Mouse (Mus musculus) testis, postnatal 14 days (tissue): Measurements from ENCODE around the gene Npff.

Experiments used
- DNase-seq: peaks from one replicate; pipeline ENCODE4 v3.0.0; 2021; ENCODE audit warnings: low spot score

Gene Npff

DNA sequence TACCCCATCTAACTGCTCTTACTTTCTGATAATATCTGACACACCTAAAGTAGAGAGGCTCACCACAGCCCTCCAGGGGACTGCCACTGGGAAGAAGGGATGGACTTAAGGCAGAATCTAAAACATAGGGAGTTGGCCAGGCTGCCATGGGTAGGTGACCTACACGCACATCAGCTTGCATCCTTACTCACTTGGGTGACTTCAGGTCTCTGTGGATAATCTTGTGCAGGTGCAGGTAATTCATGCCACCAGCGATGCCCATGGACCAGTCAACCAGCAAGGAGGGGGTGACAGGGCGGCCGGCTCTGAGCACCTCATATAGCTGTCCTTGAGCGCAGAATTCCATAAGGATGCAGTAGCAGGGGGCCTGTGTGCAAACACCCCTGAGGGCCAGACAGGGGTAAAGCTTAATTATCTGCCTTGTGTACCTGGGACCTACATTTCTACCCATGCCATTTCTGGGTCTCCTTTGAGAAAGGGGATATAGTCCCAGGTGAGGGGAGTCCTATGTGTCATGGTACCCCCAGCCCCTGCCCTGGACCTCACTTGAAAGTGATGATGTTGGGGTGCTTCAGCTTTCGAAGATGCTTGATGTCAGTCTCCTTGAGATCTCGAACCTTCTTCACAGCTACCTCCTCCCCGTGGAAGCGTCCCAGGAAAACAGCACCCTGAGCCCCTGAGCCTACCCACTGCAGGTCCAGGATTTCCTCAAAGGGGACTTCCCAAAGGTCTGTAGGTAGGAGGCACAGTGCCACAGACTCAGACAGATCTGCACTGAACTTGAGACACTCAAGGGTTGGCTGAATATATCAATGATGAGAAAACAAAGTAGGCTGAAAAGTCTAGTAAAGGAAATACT lies 20.6 kb downstream of the Npff start:
- DNase-seq = peak; percentile 8

DNA sequence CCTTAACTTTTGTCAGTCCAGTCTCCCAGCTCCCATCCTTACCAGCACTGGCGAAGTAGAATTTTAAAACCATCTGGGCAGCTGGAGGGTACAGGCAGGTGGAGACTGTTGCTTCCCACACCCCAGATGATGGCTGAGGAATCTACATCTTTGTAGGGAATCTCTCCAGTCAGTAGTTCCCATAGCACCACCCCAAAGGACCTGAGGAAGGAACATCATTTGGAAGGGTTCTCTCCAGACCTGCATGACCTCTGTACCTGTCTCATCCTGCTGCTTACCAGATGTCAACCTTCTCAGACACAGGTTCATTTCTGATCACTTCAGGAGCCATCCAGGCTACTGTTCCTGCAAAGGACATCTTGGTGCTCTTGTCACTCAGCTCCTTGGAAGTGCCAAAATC lies 21.3 kb downstream of the Npff start, which contains the start of gene Gm10337:
TSS of gene Gm10337 (plus strand) at position 276 of the 400 bp plus-strand sequence.
- no peak for DNase-seq

DNA sequence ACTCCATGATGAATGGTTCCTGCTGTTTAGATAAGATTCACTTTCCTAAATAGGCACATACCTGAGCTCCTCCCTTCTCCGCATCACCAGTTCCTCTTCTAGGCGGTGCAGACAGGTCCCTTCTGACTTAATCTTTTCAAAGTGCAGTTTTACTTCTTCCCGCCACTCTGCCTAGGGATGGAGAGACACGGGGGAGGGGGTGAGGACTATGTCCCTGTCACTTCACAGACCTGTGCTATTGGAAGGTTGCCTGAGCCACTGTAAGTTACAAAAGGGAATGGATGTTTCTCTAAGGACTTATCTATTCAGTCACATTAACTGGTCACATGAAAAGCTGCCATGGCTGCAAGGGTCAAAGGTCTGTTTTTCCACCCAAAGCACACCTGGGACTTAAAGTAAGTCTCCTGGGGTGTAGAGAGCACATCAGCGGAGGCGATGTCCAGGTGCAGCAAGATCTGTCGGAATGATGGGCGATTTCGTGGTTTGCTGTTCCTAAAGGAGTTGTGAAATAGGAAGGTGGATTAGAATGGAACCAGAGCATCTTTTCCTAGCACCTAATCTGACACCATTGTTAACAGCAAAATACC lies 22.4 kb downstream of the Npff start:
- DNase-seq = peak; percentile 11

DNA sequence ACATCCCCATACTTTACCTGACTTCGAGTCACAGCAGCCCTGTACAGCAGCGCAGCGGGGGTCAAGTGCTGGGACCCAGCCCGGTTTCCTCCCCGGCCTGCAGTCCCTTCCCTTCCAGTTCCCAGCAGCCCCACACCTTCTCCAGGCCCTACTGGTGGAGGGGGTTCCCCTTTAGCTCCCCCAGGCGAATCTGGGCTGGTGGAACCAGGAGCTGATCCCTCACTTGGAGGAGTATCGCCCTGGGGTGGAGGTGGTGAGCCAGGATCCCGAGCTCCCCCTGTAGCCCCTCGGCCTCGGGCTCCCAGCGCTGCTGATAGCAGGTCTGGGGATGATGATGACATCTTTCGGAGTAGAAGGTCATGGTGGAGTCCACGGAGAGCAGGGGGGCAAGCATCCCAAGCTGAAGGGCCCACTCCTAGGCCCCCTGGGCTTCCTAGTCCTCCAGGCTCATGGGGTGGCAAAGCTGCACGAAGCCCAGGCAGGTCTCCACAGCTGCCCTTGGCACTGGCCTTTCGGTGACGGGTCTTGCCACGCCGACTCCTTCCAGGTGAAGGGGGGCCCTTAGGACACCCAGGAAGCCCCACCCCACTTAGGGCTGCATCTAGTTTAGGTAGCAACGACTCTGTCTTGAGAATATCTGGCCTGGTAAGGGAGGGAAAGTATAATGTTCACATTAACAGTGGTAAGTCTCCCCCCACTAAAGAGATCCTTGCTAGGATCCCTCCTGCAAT lies 23.5 kb downstream of the Npff start:
- DNase-seq = no peak

DNA sequence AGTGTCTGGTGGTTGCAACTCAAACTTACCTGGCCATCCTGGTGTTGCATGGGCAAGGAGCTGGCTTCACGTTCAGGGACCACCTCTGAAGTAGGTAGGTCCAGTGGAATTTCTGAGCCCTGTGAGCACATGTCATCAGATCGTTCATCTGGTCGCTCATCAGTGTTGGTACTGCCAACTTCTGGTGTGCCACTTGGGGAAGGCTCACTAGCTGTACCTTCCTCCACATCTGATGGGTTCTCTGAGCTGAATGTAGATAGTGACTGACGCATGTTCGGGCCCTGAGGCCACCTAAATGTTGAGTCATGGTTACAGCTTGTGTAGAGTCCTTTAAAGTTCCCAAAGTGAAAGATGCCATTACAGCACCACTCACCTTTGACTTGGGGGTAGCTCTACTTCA lies 24.3 kb downstream of the Npff start:
- no peak for DNase-seq

DNA sequence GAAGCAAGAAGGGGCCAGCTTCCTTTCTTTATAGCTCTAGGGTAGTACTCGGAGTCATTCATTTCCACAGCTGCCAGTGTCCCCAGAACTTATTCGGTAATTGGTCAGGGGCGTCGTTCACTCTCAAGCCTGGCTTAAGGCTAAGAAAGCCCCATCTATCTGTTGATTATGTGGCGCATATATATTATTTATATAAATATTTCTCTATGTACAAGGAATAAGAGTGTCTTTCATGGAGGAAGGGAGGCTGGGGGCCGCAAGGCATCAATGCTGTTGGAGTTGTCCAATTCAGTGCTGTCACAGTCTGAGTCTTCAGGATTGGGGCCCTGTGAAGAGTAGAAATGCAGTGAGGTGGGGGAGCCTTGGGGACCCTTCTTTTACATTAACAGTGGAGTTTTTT lies 24.9 kb downstream of the Npff start:
- DNase-seq = no peak

DNA sequence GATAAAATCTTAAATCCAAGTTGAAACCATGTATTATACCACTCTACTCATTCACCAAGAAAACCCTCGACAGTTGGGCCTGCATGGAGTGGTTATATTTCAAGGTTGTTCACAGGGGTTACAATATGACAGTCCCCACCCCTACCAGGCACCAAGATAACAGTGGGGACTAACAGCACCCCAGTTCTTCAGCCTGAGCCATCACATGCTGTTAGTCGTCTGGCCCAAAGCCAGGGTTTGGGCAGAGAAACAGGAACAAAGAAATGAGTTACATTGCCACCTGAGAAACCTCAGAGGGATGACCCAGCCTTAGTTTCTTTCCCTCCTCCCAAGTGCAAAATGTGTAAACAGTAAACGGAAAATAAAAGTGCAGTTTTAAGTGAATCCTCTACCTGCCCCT lies 25.4 kb downstream of the Npff start:
- DNase-seq = no peak

DNA sequence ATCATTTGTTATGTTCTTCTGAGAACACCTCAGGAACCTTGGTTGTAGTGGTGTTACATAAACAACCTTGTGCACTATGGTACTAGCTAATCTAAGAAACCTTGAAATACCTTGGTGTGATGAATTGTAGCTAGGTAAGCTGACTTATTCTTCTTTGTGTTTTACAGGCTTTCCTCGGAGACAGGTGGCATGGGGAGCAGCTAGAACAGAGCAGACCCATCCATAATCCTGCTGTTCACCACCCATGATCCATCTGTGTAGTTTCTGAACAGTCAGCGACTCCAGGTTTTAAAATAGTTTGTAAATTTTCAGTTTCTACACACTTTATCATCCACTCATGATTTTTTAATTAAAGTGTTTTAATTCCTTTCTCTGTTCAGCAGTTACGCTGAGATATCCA lies 26.4 kb downstream of the Npff start:
- DNase-seq = no peak

DNA sequence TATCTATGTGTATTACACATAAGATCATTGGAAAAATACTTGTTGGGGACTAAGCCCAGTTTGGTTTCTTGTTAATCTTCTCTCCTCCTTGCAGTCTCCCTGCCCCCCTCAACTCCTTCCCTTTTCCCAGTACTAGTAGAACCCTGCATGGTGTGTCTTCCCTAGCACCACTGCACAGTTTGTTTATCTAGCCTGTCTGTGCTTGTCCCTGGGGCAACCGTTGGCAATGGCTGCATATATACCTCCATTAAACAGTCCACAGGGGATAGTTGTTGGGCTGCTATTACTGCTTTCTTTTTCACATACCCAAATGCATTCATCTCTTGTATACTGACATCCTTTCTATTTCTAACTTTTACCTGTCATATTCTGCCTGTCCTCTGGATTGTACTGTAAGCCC lies 37.1 kb downstream of the Npff start:
- no peak for DNase-seq

DNA sequence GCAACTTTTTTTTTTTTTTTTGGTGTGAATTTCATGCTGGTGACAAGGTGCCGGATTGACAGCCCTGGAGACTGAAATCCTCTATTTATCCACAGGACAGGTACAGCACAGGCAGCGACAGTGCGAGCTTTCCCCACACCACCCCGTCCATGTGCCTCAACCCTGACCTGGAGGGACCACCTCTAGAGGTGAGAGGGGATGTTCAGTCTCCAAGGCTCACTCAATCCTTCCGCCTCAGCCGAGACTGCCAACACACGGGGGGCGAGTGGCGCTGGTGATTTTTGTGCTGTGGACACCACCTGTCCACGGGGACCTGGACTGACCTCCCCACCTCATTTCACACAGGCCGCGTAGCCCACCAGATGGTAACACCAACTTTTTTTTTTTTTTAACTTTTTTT lies 38.9 kb downstream of the Npff start:
- DNase-seq = no peak

DNA sequence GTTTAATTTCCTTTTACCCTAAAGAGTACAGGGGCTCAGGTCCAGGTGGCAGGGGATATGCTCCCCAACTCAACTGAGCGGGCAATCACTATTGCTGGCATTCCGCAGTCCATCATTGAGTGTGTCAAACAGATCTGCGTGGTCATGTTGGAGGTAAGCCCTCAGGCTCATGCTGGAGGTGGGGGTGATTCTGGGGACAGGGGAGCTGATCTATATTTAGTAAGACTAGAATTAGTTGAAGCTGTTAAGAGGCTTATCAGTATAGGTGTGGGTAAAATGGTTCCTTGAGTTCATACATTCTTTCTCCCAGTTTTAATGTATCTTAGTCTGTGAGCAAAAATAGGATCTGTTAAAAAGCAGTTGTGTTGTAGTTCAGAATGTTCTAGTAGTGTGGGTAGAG lies 41.6 kb downstream of the Npff start:
- no peak for DNase-seq

DNA sequence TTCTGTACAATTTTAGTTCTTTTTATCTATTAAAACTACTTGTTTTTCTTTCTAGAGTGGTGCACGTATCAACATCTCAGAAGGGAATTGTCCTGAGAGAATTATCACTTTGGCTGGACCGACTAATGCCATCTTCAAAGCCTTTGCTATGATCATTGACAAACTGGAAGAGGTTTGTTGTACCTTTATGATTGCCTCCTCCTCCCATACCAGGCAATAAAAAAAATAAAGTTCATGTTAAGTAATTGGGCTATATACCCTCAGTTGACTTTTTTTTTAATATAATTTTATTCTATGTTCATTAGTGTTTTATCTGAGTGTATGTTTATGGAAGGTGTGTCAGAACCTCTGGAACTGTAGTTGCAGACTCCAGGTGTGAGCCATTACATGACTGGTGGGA lies 50.2 kb downstream of the Npff start:
- no peak for DNase-seq
